Mouse (Mus musculus) kidney, postnatal 0 days (tissue): ENCODE measurements around the gene Rxfp4. TPM values are rescaled to one million over a fixed set of nuclear protein-coding genes. Genes with fewer than 3 reads are reported as not detected.

Experiments used
- ATAC-seq: fragments of 200-750 bp; cut with Nextera tagmentation; replicated peaks from 2 replicates; pipeline ENCODE4 v1.8.0; 2017; ENCODE audit warnings: low read depth, moderate number of reproducible peaks, moderate TSS enrichment, moderate library complexity; ENCODE audit not compliant: low FRiP score
- DNase-seq: peaks from one replicate; pipeline ENCODE4 v3.0.0-alpha.2; 2016; ENCODE audit warnings: low spot score
- H3K27ac ChIP-seq: fragments of 300-500 bp; sonication (generic); 2 replicates; pipeline ENCODE4 v1.5.1; 2014; ENCODE audit warnings: mild to moderate bottlenecking
- H3K27me3 ChIP-seq: fragments of 300-500 bp; sonication (generic); 2 replicates; pipeline ENCODE4 v1.6.1; 2014; ENCODE audit warnings: low read length, mixed read lengths; ENCODE audit not compliant: insufficient read depth
- H3K36me3 ChIP-seq: fragments of 300-500 bp; sonication (generic); 2 replicates; pipeline ENCODE4 v1.6.1; 2014; ENCODE audit warnings: low read length, mixed read lengths; ENCODE audit not compliant: insufficient read depth
- H3K4me1 ChIP-seq: fragments of 300-500 bp; sonication (generic); replicated peaks from 2 replicates; pipeline ENCODE4 v1.6.1; 2014; ENCODE audit warnings: antibody characterized with exemption, low read length, mixed read lengths; ENCODE audit not compliant: insufficient read depth
- H3K4me2 ChIP-seq: fragments of 300-500 bp; sonication (generic); 2 replicates; pipeline ENCODE4 v1.6.1; 2014; ENCODE audit warnings: mild to moderate bottlenecking, low read length, moderate library complexity, mixed read lengths
- H3K4me3 ChIP-seq: fragments of 300-500 bp; sonication (generic); replicated peaks from 2 replicates; pipeline ENCODE4 v1.5.1; 2014; ENCODE audit warnings: low read depth, low read length
- H3K9ac ChIP-seq: fragments of 300-500 bp; sonication (generic); 2 replicates; pipeline ENCODE4 v1.6.1; 2014; ENCODE audit warnings: low read depth, low read length
- H3K9me3 ChIP-seq: fragments of 300-500 bp; sonication (generic); replicated peaks from 2 replicates; pipeline ENCODE4 v1.6.1; 2016; ENCODE audit warnings: low read length, inconsistent platforms, mixed read lengths
- CTCF ChIP-seq: IDR thresholded peaks from 2 replicates; pipeline ENCODE4 v1.5.1; 2016; ENCODE audit warnings: antibody characterized with exemption, low read depth, mild to moderate bottlenecking, moderate library complexity
- WGBS: fragments of 180-500 bp; shearing (Covaris S2); extraction: QIAGEN DNeasy Blood & Tissue Kit; methylation state at CpG from one replicate; pipeline ENCODE4 v1.1.7; 2014; 5-methylcytosine and 5-hydroxymethylcytosine counted together
- polyA plus RNA-seq: library from polyadenylated mRNA; unstranded; fragments of >200 nt; fragmentation: Nextera tagmentation; extraction: Ambion mirVana; gene quantifications from 2 replicates; pipeline ENCODE4 v1.2.1, GENCODE M21; 2015

Gene Rxfp4
- not detected in 2 replicates for polyA plus RNA-seq

DNA sequence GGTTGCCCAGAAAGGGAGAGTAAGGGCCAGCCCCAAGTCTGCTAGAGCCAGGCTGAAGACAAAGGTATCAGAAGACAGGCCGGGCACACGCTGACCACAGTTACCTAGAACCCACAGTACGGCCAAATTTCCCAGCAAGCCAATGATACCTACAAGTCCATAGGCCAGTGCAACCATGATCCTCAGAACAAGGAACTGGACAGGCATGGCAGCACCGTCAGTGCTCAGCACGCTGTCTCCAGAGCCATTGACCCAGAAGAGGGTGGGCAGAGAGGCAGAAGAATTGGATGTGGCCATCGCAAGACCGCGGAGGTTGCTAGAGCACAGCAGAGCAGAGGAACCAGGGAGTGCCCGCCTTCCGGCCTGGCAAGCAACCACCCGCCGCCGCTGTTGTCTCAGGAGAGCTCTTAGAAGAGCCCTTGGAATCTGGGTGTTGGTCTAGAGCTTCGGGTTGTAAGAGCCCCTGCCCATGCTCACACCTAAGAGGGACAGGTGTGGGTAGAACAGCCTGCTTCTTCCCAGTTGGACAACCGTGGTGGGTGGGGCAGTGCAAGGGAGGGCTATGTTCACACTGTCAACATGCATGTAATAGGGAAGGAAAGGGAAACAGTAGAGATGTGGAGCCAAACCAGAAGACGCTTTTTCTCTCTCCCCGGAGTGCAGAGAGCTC lies at the start of gene Rxfp4:
Gene Rxfp4 (minus strand): TSS at position 297 of the 670 bp plus-strand sequence.
- Histone ChIP-seq H3K27me3 (no peaks in the 10 kb centered on the region), H3K27ac (no peak within 1 kb of the TSS), H3K4me1 (no peaks in the 10 kb centered on the region), H3K9me3 (no peaks in the 10 kb centered on the region), H3K9ac (no peak within 1 kb of the TSS), H3K36me3 (peaks cover 6% of the 10 kb centered on the region; the same call in 1 of the 2 replicates), H3K4me2 (no peak within 1 kb of the TSS), H3K4me3 (no peak within 1 kb of the TSS)
- no peak for ATAC-seq
- no peak for TF ChIP-seq CTCF
- 86% methylated on average over 17 of the region's 17 CpGs for WGBS
- DNase-seq, result no peak

DNA sequence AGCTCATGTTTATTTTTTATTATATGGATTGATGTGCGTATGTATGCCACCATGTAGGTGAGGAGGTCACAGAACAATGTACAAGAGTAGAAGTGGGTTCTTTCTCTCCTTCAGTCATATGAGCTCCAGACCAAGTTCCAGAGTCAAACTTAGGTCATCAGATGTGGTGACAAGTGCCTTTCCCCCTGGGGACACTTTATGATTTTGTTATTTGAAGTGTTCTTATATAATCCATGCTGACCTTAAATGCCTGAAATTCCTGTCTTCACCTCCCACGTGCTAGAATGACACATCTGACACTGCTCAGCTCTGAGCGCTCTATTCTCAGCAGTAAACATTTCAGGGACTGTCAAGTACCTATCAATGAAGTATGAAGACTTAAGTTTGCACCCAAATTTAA lies 48.3 kb upstream of the Rxfp4 start:
- peaks cover 73% of the 10 kb centered on the region for H3K36me3 ChIP-seq
- no peaks in the 10 kb centered on the region for H3K27me3 ChIP-seq
- no peak for DNase-seq
- TF ChIP-seq CTCF, result no peak
- ATAC-seq, result no peak
- no peaks in the 10 kb centered on the region for H3K4me1 ChIP-seq
- H3K27ac ChIP-seq, result no peak overlapping the region
- no peaks in the 10 kb centered on the region for H3K9me3 ChIP-seq
- no peak overlapping the region for H3K4me2 ChIP-seq
- 66% methylated on average over 3 of the region's 3 CpGs for WGBS
- no peak overlapping the region for H3K9ac ChIP-seq
- no peak overlapping the region for H3K4me3 ChIP-seq

DNA sequence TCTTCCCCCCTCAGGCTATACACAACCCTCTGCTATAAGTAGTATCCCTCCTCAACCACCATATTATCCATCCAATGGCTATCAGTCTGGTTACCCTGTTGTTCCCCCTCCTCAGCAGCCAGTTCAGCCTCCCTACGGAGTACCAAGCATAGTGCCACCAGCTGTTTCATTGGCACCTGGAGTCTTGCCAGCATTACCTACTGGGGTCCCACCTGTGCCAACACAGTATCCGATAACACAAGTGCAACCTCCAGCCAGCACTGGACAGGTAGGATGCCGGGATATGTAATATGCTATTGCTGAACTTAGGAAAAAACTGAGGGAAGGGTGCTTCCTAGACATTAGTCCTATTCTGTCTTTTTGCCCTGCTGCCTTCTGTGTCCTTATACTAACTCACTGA lies 47.3 kb upstream of the Rxfp4 start:
- Histone ChIP-seq H3K4me2 (no peak overlapping the region), H3K9me3 (no peaks in the 10 kb centered on the region), H3K4me3 (no peak overlapping the region), H3K27ac (no peak overlapping the region), H3K4me1 (no peaks in the 10 kb centered on the region), H3K27me3 (no peaks in the 10 kb centered on the region), H3K36me3 (peaks cover 80% of the 10 kb centered on the region), H3K9ac (no peak overlapping the region)
- no peak for DNase-seq
- 90% methylated on average over 3 of the region's 3 CpGs for WGBS
- no peak for TF ChIP-seq CTCF
- no peak for ATAC-seq

DNA sequence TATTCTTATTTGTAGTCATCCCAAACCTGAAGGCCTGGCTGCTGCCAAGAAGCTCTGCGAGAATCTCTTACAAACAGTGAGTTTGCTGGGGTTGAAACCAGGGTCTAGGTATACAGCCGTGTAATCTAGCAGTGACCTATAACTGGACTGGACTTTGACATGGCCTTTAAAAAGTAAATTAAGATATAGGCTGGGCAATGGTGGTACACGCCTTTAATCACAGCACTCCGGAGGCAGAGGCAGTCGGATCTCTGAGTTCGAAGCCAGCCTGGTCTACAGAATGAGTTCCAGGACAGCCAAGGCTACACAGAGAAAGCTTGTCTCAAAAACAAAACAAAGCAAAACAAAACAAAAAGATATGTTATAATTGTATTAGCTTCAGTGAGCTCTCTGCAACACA lies 45.9 kb upstream of the Rxfp4 start:
- ATAC-seq (no peak), DNase-seq (no peak)
- no peak overlapping the region for H3K4me3 ChIP-seq
- no peak overlapping the region for H3K9ac ChIP-seq
- no peaks in the 10 kb centered on the region for H3K27me3 ChIP-seq
- no peaks in the 10 kb centered on the region for H3K9me3 ChIP-seq
- H3K4me2 ChIP-seq, result no peak overlapping the region
- no peak for TF ChIP-seq CTCF
- H3K27ac ChIP-seq, result no peak overlapping the region
- H3K4me1 ChIP-seq, result no peaks in the 10 kb centered on the region
- peaks cover 84% of the 10 kb centered on the region for H3K36me3 ChIP-seq
- 94% methylated on average over 6 of the region's 6 CpGs for WGBS

DNA sequence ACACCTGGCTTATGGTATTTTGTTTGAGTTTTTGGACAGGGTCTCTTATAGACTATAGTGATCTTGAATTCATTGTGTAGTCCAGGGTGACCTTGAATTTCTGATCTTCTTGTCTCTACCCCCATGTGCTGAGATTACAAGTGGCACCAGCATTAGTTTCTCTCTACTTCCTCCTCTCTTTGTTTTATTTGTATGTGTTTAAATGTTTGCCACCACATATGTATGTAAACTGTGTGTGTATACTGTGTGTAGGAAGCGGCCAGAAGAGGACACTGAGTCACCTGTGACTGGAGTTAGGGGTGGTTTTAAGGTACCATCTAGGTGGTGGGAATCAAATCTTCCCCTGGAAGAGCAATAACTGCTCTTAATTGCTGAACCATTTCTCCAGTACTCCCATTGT lies 45.1 kb upstream of the Rxfp4 start:
- no peak for TF ChIP-seq CTCF
- H3K4me3 ChIP-seq, result no peak overlapping the region
- WGBS, result 100% methylated on average over 1 of the region's 1 CpGs
- H3K27ac ChIP-seq, result no peak overlapping the region
- no peaks in the 10 kb centered on the region for H3K4me1 ChIP-seq
- H3K9me3 ChIP-seq, result no peaks in the 10 kb centered on the region
- no peak overlapping the region for H3K9ac ChIP-seq
- no peak for DNase-seq
- no peak overlapping the region for H3K4me2 ChIP-seq
- no peak for ATAC-seq
- H3K36me3 ChIP-seq, result peaks cover 84% of the 10 kb centered on the region
- H3K27me3 ChIP-seq, result no peaks in the 10 kb centered on the region

DNA sequence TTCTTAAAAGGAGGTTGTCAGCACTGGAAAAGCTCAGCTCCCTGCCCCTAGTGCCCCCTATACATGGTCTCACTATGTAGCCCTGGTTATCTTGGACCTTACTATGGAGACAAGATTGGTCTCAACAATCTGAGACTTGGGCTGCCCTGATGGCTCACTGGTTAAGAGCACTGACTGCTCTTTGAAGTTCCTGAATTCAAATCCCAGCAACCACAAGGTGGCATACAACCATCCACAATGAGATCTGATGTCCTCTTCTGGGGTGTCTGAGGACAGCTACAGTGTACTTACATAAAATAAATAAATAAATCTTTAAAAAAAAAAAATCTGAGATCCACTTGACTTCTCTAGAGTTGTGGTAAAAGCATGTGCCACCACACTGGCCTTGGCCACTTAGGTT lies 42.6 kb upstream of the Rxfp4 start:
- TF ChIP-seq CTCF, result peak; percentile 13; the same call in 1 of the 2 replicates
- DNase-seq (no peak), ATAC-seq (no peak)
- no peak overlapping the region for H3K4me3 ChIP-seq
- no peak overlapping the region for H3K27ac ChIP-seq
- no peaks in the 10 kb centered on the region for H3K4me1 ChIP-seq
- H3K36me3 ChIP-seq, result peaks cover 85% of the 10 kb centered on the region
- H3K9ac ChIP-seq, result no peak overlapping the region
- H3K9me3 ChIP-seq, result no peaks in the 10 kb centered on the region
- H3K4me2 ChIP-seq, result no peak overlapping the region
- H3K27me3 ChIP-seq, result no peaks in the 10 kb centered on the region

DNA sequence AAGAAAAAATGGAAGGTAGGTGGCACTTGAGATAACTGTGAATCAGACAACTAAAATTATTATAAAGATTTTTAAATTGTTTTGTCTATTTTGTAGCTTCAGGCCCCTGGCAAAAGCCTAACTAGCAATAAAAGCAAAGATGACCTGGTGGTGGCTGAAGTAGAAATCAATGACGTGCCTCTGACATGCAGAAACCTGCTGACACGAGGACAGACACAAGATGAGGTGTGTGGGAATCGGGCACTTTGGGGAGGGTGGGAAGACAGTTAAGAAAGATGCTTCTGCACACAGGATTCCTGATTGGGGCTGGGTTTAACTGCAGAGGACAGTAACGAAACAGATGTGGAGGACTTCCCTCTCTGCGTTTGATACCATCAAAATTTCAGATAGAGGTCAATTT lies 36.1 kb upstream of the Rxfp4 start:
- WGBS, result 81% methylated on average over 5 of the region's 5 CpGs

More for the DNA sequence above, 36.1 kb upstream of the Rxfp4 start:
- Histone ChIP-seq H3K9me3 (no peaks in the 10 kb centered on the region), H3K27ac (no peak overlapping the region), H3K9ac (no peak overlapping the region), H3K4me1 (peaks cover 10% of the 10 kb centered on the region; the same call in 1 of the 2 replicates), H3K27me3 (no peaks in the 10 kb centered on the region), H3K4me2 (no peak overlapping the region), H3K36me3 (peaks cover 41% of the 10 kb centered on the region), H3K4me3 (no peak overlapping the region)
- DNase-seq (no peak), ATAC-seq (no peak)
- TF ChIP-seq CTCF, result no peak
